Mouse (Mus musculus) 3134 (cell line): ENCODE measurements around the gene Klk5.

Experiments used
- DNase-seq: peaks from one replicate; pipeline ENCODE4 v3.0.0-alpha.2; 2011; ENCODE audit warnings: low spot score; ENCODE audit not compliant: insufficient read length; ENCODE audit errors: extremely low read depth

Klk5 gene

DNA sequence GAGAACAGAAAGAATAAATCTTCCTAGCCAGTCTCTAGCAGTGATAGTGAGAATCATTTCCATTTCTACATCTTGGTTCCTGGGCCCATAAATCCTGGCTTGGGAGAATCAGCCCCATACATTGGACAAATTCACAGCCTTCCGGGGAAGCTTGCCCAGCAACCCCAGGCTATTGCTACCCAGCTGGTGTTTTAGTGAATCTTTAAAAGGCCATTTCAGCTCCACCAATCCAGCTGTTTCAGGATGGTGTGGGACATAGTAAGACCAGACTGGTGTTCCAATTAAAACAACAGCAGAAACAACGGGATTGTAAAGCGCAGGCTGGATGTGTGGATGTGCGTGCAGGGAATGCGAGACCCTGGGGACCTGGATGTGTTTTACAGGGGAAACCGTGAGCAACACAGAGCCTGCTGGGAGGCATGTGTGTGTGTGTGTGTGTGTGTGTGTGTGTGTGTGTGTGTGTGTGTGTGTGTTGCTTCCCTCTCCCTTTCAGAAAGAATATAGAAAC is 33.2 kb downstream of the Klk5 start:
- no peak for DNase-seq

DNA sequence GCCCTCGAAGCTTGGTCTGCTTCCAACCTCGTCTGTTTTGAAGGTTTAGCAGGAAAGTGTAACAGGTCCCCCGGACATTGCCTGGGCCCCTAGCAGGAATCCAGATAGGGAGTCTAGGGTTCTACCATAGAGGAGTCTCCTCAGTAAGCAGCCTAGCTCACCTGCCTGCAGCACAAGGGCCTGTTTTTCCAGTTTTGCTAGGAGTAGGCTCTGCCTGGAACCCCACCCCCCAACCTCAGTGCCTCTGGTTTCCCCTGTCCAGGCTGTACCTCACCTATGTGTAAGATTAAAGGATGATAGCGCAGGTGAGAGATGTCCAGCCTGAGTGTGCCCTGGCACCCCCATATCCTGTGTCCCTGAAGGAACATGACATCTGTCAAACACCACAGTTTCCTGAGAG is 34.7 kb downstream of the Klk5 start:
- no peak for DNase-seq

DNA sequence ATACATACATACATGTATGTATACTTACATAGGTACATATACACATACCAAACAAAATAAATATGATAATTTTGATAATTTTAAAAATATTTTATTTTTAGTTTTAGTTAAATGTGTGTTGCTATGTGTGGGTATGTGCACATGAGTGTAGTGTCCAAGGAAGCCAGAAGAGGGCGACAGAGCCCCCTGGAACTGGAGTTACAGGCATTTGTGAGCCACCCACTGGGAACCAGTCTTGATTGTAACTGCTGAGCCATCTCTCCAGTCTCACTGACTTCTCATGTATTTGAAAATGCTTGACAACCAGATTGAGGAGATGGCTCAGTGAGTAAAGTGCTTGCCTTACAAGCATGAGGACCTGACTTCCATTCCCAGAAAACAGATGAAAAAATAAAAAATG is 36.5 kb downstream of the Klk5 start:
- DNase-seq = no peak

DNA sequence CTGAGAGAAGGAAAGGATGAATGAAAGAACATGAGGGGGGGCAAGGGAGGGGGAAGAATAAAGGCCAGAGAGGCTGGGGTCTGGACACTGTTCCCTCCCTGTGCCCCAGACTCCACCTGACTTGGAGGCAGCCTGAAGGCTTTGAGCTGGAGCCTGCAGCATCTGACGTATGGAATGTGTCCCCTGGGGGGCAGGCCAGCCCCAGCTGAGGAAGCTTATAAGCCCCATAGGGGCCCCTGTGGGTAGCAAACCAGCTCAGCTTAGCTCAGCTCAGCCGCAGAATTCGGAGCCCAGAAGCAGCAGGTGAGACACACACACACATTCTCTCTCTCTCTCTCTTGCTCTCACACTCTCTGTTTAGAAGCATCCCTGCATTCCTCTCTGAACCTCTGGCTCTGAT is 39.1 kb downstream of the Klk5 start, which contains the start of gene Klk4:
TSS of gene Klk4 (plus strand) at position 249 of the 400 bp plus-strand sequence.
- DNase-seq = no peak

DNA sequence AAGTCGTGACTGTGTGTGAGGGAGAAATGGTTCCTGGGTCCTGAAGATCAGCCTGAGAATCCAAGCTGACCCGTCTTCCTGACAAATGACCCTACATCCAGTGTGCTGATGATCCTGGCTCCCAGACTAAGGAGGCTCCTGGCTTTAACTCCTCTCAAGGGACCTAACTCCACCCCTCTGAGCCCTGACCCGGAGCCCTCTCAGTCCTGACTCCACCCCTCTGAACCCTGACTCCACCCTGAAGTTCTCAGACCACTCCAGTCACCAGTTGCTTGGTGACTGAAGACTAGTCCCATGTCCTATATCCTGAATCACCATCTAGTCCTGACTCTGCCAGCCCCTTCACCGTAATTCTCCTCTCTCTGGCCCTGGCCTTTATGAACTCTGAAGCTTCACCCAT is 40.6 kb downstream of the Klk5 start:
- no peak for DNase-seq

DNA sequence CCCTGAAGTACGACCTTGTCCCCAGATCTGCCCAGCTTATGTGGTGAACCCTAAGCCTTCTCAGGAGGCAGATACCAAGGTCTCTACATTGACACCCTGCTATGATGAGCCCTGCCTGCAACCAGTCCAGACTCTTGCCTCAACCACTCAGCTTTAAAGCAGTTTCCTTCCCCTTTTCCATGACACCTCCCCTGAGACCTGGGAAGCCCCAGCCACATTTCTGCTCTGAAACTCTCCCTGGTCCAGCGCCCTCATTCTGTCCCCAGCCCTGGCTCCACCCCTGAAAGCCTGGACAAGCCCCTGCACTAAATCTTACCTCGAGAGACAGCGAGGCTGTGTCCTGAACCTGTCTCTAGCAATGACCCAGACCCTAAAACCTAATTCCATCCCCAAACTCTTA is 41.0 kb downstream of the Klk5 start:
- no peak for DNase-seq

DNA sequence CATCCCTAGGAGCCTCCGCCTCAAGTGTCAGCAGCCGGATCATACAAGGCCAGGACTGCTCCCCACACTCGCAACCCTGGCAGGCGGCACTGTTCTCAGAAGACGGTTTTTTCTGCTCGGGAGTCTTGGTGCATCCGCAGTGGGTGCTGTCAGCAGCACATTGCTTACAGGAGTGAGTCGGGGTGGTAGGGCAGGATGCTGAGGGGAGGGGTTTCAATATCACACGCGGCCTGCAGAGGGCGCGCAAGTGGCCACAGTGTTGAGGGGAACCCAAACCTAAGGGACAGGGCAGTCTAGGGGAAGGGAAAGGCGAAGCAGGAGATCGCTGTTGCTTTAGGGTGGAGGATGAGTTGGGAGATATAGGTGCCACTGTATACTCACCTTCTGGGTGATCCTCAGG is 41.8 kb downstream of the Klk5 start:
- DNase-seq = no peak

DNA sequence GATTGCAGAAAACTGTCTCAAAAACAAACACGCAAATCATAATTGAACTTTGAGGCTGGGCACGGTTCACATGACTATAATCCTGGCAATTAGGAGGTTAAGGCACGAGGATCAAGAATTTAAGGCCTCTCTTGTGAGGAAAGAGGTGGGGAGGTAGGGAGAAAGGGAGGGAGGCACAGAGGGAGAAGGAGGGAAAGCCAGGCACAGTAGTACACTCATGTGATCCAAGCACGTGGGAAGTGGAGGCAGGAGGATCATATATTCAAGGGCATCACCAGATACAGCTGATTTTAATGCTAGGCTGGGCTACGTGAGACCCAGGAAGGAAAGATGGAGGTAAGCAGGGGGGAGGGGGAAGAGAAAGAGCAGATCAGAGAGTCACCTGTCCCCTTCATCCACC is 49.6 kb downstream of the Klk5 start:
- no peak for DNase-seq

DNA sequence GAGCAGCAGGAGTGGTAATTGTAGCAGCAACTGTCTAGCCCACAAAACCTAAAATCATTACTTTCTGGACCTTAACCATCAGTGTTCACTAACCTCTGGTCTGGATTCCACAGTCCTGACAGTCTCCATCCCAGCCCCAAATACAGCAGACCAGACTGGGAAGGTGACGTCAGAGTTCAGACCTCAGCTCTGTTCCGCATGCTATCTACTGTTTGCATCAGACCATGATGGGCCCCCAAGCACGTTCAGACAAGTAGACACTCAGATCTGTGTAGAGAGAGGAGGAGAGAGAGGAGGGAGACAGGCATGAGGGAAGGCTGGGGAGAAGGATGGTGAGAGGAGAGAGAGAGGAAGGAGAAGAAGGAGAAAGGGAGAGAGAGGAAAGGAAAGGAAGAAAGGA is 50.0 kb downstream of the Klk5 start:
- DNase-seq = no peak

DNA sequence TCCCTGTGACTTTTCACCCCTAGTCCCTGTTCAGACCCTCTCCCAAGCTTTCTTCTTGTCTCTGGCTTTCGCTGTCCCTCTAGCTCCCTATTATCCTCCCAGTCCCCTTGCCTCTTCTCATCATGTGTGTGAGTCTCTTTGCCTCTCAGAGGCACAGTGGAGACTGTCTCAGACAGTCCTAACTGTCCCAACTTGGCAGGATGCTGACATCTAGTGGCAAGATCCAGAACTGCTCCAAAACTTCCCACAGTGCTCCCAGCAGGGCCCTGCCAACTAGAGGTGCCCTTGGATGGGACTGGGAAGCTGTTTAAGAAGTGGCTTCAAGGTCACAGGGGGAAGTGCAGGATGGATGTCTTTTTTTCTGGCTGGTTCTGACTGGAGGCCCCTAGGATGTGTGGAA is 53.1 kb downstream of the Klk5 start:
- DNase-seq = peak; percentile 21
